Mouse (Mus musculus): Measurements from ENCODE around the gene Chd6. TPM values are rescaled to one million over a fixed set of nuclear protein-coding genes. Genes with fewer than 3 reads are reported as not detected.

Gene Chd6
- total and polyA plus RNA-seq, 3 experiments: 10.8 to 19.7 (median 14.0) TPM

DNA sequence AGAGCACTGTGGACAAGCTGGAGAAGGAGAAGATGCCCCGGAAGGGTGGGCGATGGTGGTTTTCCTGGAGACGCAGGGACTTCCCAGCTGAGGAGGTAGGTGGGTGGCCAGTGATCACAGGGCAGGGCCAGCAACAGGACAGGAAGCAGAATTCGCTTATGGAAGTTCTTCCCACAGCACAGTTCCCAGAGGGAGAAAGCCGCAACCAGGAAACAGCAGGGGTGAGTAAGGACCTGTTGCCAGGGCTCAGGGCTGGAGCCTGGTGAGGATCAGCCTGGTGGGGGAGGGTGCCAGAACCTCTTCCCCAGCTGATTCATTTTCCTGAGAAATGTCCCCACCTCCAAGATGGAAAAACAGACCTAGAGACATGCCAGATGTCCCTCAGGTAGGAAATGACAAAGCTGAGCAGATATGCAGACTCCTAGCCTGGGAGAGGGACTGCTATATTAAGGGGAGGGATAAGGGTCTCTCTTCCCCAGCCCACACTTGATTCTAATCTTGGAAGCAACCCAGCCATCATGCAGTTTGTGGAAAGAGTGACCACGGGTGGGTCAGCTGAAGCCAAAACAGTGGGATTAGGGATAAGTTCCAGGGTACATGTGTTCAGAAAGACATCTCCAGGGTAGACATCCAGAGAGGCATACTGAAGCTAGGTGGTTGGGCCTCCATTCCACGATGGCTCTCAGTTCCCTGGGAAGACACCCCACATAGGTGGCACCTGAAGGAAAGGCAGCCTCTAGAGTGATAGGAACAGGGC, 207.0 kb downstream of the Chd6 start:
- H3K9ac ChIP-seq (ENCODE audit: insufficient read depth, low read depth): no peak overlapping the region
- no peaks in the 10 kb centered on the region for H3K79me2 ChIP-seq (replicated peaks; ENCODE audit: control insufficient read depth, extremely low read depth, insufficient read depth, poor library complexity, severe bottlenecking)
- TF ChIP-seq ELF1 (IDR thresholded peaks at IDR 0.05; ENCODE audit: low read depth, low read length) (no peak), GABPA (IDR thresholded peaks at IDR 0.05; ENCODE audit: insufficient replicate concordance, low read depth, low read length) (no peak), MXI1 (IDR thresholded peaks at IDR 0.05; ENCODE audit: low read depth, low read length) (no peak), RCOR1 (conservative IDR thresholded peaks at IDR 0.05; ENCODE audit: low read depth, low read length) (no peak), KAT2A (IDR thresholded peaks at IDR 0.05; ENCODE audit: insufficient replicate concordance, low read length) (no peak), RAD21 (IDR thresholded peaks at IDR 0.05; ENCODE audit: low read depth, low read length) (no peak), MAZ (IDR thresholded peaks at IDR 0.05; ENCODE audit: low read depth, low read length) (no peak), NRF1 (IDR thresholded peaks at IDR 0.05; ENCODE audit: low read depth, low read length) (no peak), ZMIZ1 (IDR thresholded peaks at IDR 0.05; ENCODE audit: low read depth, low read length) (no peak), SMC3 (IDR thresholded peaks at IDR 0.05; ENCODE audit: low read depth, low read length) (no peak), POLR2A (IDR thresholded peaks at IDR 0.05; ENCODE audit: low read depth, low read length) (no peak), MEF2A (IDR thresholded peaks at IDR 0.05; ENCODE audit: borderline replicate concordance, low read depth, low read length) (no peak), ZNF384 (IDR thresholded peaks at IDR 0.05; ENCODE audit: low read depth, low read length) (no peak), IRF4 (IDR thresholded peaks at IDR 0.05; ENCODE audit: low read depth, low read length) (no peak), E2F4 (IDR thresholded peaks at IDR 0.05; ENCODE audit: insufficient replicate concordance, low read depth, low read length) (no peak), CHD2 (IDR thresholded peaks at IDR 0.05; ENCODE audit: low read length) (no peak)
- dilution Hi-C loops (cut with MboI; ENCODE audit: extremely low pct_ligation_motif_present, extremely low pct_unique_long_range_greater_than_20kb, low sequenced_read_pairs): no loop called here
- no peaks in the 10 kb centered on the region for H3K4me1 ChIP-seq (ENCODE audit: control insufficient read depth in 1 of 2, insufficient read depth in 2 of 2)
- DNase-seq (ENCODE audit: extremely low read depth): no peak
- no peak overlapping the region for H3K4me3 ChIP-seq (replicated peaks in 1 of 3; ENCODE audit: low read depth in 2 of 3, low read length in 2 of 3, poor library complexity in 1 of 3)
- in situ Hi-C loops (cut with MboI; ENCODE audit: low pct_ligation_motif_present, low pct_unique_long_range_greater_than_20kb, low sequenced_read_pairs): no loop called here
- peaks cover 55% of the 10 kb centered on the region for H3K27me3 ChIP-seq (replicated peaks)
- no peaks in the 10 kb centered on the region for H3K36me3 ChIP-seq (replicated peaks in 1 of 2; ENCODE audit: control insufficient read depth in 1 of 2, insufficient read depth in 1 of 2, low read length in 1 of 2)
- H3K4me2 ChIP-seq (ENCODE audit: insufficient read depth, low read depth, poor library complexity, severe bottlenecking): no peak overlapping the region
- H3K27ac ChIP-seq (ENCODE audit: insufficient read depth, low read depth): no peak overlapping the region
- peaks cover under 1% of the 10 kb centered on the region for H3K9me3 ChIP-seq (replicated peaks; ENCODE audit: low read length)

Other genes with a start within 250 kb of the Chd6 start
- gene Zhx3, start 236.1 kb downstream of the Chd6 start, total RNA-seq (2012; rRNA removed): 3.7 and 4.2 TPM in 2 replicates
- 1.3 and 1.7 TPM in 2 replicates for gene Zhx3, start 236.1 kb downstream of the Chd6 start, total RNA-seq (2014; rRNA removed)
- gene Zhx3, start 236.1 kb downstream of the Chd6 start, polyA plus RNA-seq (2012; ENCODE audit: insufficient read length, low read depth): 2.6 and 4.4 TPM in 2 replicates
- 0.88 and 1.1 TPM in 2 replicates for gene Lpin3, start 228.4 kb downstream of the Chd6 start, total RNA-seq (2012; rRNA removed)
- gene Lpin3, start 228.4 kb downstream of the Chd6 start, total RNA-seq (2014; rRNA removed): not detected in 2 replicates
- gene Lpin3, start 228.4 kb downstream of the Chd6 start, polyA plus RNA-seq (2012; ENCODE audit: insufficient read length, low read depth): not detected in 2 replicates
- gene Emilin3, start 196.7 kb downstream of the Chd6 start, total RNA-seq (2012; rRNA removed): not detected in 2 replicates
- gene Emilin3, start 196.7 kb downstream of the Chd6 start, total RNA-seq (2014; rRNA removed): not detected in 2 replicates
- not detected in 2 replicates for gene Emilin3, start 196.7 kb downstream of the Chd6 start, polyA plus RNA-seq (2012; ENCODE audit: insufficient read length, low read depth)